Mouse (Mus musculus) 3T3-L1 (cell line): ENCODE measurements at regions not wholly inside any gene's neighbourhood (a gene's known extent, or its start where the extent isn't known, plus 50 kb on each side); places are given as distances from the start of the nearest gene placed in this dataset.

Experiments
- DNase-seq: peaks from one replicate; pipeline ENCODE4 v3.0.0-alpha.2; 2015; ENCODE audit warnings: low read depth, low spot score

- DNase-seq: no peak
These were observed 126.4 kb upstream of the Pitx1 start for GRCm38 (mm10) chr13:55962254-55962866.

GRCm38 (mm10) chr13:55954346-55954745, 118.4 kb upstream of the Pitx1 start:
- no peak for DNase-seq

GRCm38 (mm10) chr13:55953426-55953825, 117.4 kb upstream of the Pitx1 start:
- no peak for DNase-seq

- no peak for DNase-seq
These were observed 114.8 kb upstream of the Pitx1 start for GRCm38 (mm10) chr13:55950773-55951172.

GRCm38 (mm10) chr13:55948591-55948990, 112.6 kb upstream of the Pitx1 start:
- DNase-seq: no peak

- DNase-seq: no peak
These were observed 112.2 kb upstream of the Pitx1 start for GRCm38 (mm10) chr13:55948144-55948543.

GRCm38 (mm10) chr13:55937417-55937816, 101.4 kb upstream of the Pitx1 start:
- no peak for DNase-seq

- no peak for DNase-seq
These were observed 101.0 kb upstream of the Pitx1 start for GRCm38 (mm10) chr13:55937000-55937399.

GRCm38 (mm10) chr13:55930637-55931036, 94.6 kb upstream of the Pitx1 start:
- DNase-seq: no peak

GRCm38 (mm10) chr13:55929814-55930213, 93.8 kb upstream of the Pitx1 start:
- DNase-seq: no peak

- DNase-seq: no peak
These were observed 87.6 kb upstream of the Pitx1 start for GRCm38 (mm10) chr13:55923505-55924136.

- no peak for DNase-seq
These were observed 81.3 kb upstream of the Pitx1 start for GRCm38 (mm10) chr13:55917316-55917715.

- DNase-seq: no peak
These were observed 76.3 kb upstream of the Pitx1 start for GRCm38 (mm10) chr13:55912271-55912711.

- no peak for DNase-seq
These were observed 73.9 kb upstream of the Pitx1 start for GRCm38 (mm10) chr13:55909941-55910340.

GRCm38 (mm10) chr13:55904884-55905283, 68.9 kb upstream of the Pitx1 start:
- no peak for DNase-seq

GRCm38 (mm10) chr13:55902255-55902654, 66.3 kb upstream of the Pitx1 start:
- DNase-seq: no peak

GRCm38 (mm10) chr13:55900190-55900526, 64.2 kb upstream of the Pitx1 start:
- DNase-seq: no peak

GRCm38 (mm10) chr13:55899501-55900189, 63.7 kb upstream of the Pitx1 start:
- no peak for DNase-seq

GRCm38 (mm10) chr13:55898999-55899398, 63.0 kb upstream of the Pitx1 start:
- no peak for DNase-seq

- DNase-seq: no peak
These were observed 62.4 kb upstream of the Pitx1 start for GRCm38 (mm10) chr13:55898257-55898950.

- DNase-seq: no peak
These were observed 59.5 kb upstream of the Pitx1 start for GRCm38 (mm10) chr13:55895505-55895904.
